Mouse (Mus musculus) T-helper 2 cell (primary cell): ENCODE data around the gene Ints12.

Experiments
- in situ Hi-C: fragments of 300-600 bp; cut with MboI, MseI; formaldehyde crosslinking; loops from one replicate; pipeline ENCODE4 v1.15.1; 2025; ENCODE audit warnings: high pct_unique_total_duplicates

The Ints12 gene

GRCm38 (mm10) chr3:133091664-133092273, at the start of gene Ints12, which contains the start of gene Gstcd:
Gene Ints12 (plus strand): TSS chr3:133091840.
Gene Gstcd (minus strand): TSS chr3:133092033.
- in situ Hi-C loops: loop anchor here (10.0 to 25.0 kb wide), 2 partner anchors 346 to 663 kb away; no protein-coding TSS in a partner anchor

- in situ Hi-C loops: no loop called here
Measured at GRCm38 (mm10) chr3:133052068-133052467, 39.6 kb upstream of the Ints12 start.

GRCm38 (mm10) chr3:133075560-133075959, 16.1 kb upstream of the Ints12 start:
- in situ Hi-C loops: loop anchor here (25.0 kb wide), 1 partner anchor 362 kb away; no protein-coding TSS in a partner anchor

GRCm38 (mm10) chr3:133082736-133083135, 8.9 kb upstream of the Ints12 start:
- in situ Hi-C loops: loop anchor here (25.0 kb wide), 1 partner anchor 355 kb away; no protein-coding TSS in a partner anchor

- in situ Hi-C loops: loop anchor here (5.0 to 25.0 kb wide), 2 partner anchors 351 to 404 kb away; partner anchors contain the start of genes Aimp1 and Tbck
Measured at GRCm38 (mm10) chr3:133085858-133086257, 5.8 kb upstream of the Ints12 start.

GRCm38 (mm10) chr3:133090247-133091120, 1.2 kb upstream of the Ints12 start:
- in situ Hi-C loops: loop anchor here (10.0 to 25.0 kb wide), 2 partner anchors 347 to 664 kb away; no protein-coding TSS in a partner anchor

- in situ Hi-C loops: loop anchor here (10.0 to 25.0 kb wide), 2 partner anchors 346 to 664 kb away; no protein-coding TSS in a partner anchor
Measured at GRCm38 (mm10) chr3:133091121-133091663, 448 bp upstream of the Ints12 start.

GRCm38 (mm10) chr3:133092274-133092853, 724 bp downstream of the Ints12 start:
- in situ Hi-C loops: loop anchor here (10.0 to 25.0 kb wide), 2 partner anchors 345 to 662 kb away; no protein-coding TSS in a partner anchor

GRCm38 (mm10) chr3:133092936-133093335, 1.3 kb downstream of the Ints12 start:
- in situ Hi-C loops: loop anchor here (10.0 to 25.0 kb wide), 2 partner anchors 344 to 662 kb away; no protein-coding TSS in a partner anchor

- in situ Hi-C loops: loop anchor here (10.0 to 25.0 kb wide), 2 partner anchors 343 to 660 kb away; no protein-coding TSS in a partner anchor
Measured at GRCm38 (mm10) chr3:133094305-133094704, 2.7 kb downstream of the Ints12 start.

GRCm38 (mm10) chr3:133097936-133098335, 6.3 kb downstream of the Ints12 start:
- in situ Hi-C loops: loop anchor here (10.0 to 25.0 kb wide), 2 partner anchors 339 to 657 kb away; no protein-coding TSS in a partner anchor

- in situ Hi-C loops: loop anchor here (10.0 to 25.0 kb wide), 2 partner anchors 339 to 656 kb away; no protein-coding TSS in a partner anchor
Measured at GRCm38 (mm10) chr3:133098336-133098735, 6.7 kb downstream of the Ints12 start.

- in situ Hi-C loops: loop anchor here (10.0 to 25.0 kb wide), 2 partner anchors 338 to 656 kb away; no protein-coding TSS in a partner anchor
Measured at GRCm38 (mm10) chr3:133098909-133099308, 7.3 kb downstream of the Ints12 start.

GRCm38 (mm10) chr3:133103768-133104167, 12.1 kb downstream of the Ints12 start:
- in situ Hi-C loops: loop anchor here (5.0 kb wide), 1 partner anchor 49 kb away; no protein-coding TSS in a partner anchor

- in situ Hi-C loops: loop anchor here (5.0 kb wide), 1 partner anchor 48 kb away; no protein-coding TSS in a partner anchor
Measured at GRCm38 (mm10) chr3:133104436-133104835, 12.8 kb downstream of the Ints12 start.

GRCm38 (mm10) chr3:133108731-133109130, 17.1 kb downstream of the Ints12 start:
- in situ Hi-C loops: no loop called here

- in situ Hi-C loops: no loop called here
Measured at GRCm38 (mm10) chr3:133109844-133110243, 18.2 kb downstream of the Ints12 start.

- in situ Hi-C loops: no loop called here
Measured at GRCm38 (mm10) chr3:133111741-133112140, 20.1 kb downstream of the Ints12 start.

GRCm38 (mm10) chr3:133113281-133113680, 21.6 kb downstream of the Ints12 start:
- in situ Hi-C loops: no loop called here

GRCm38 (mm10) chr3:133131372-133131771, 39.7 kb downstream of the Ints12 start:
- in situ Hi-C loops: no loop called here

- in situ Hi-C loops: no loop called here
Measured at GRCm38 (mm10) chr3:133132611-133133010, 41.0 kb downstream of the Ints12 start.
